Mouse (Mus musculus) forebrain, postnatal 0 days (tissue): ENCODE measurements around the gene Nrip2. TPM values are rescaled to one million over a fixed set of nuclear protein-coding genes. Genes with fewer than 3 reads are reported as not detected.

ENCODE experiments used
- ATAC-seq: fragments of 200-750 bp; cut with Nextera tagmentation; 2 replicates; pipeline ENCODE4 v1.8.0; 2017; ENCODE audit warnings: mild to moderate bottlenecking, moderate library complexity
- DNase-seq: peaks from one replicate; pipeline ENCODE4 v3.0.0-alpha.2; 2015
- H3K27ac ChIP-seq: fragments of 300-500 bp; sonication (generic); 2 replicates; pipeline ENCODE4 v1.5.1; 2014; ENCODE audit warnings: low read depth, mild to moderate bottlenecking, antibody characterized with exemption, low read length, moderate library complexity, mixed read lengths
- H3K27me3 ChIP-seq: fragments of 300-500 bp; sonication (generic); 2 replicates; pipeline ENCODE4 v1.6.1; 2014; ENCODE audit warnings: mild to moderate bottlenecking, low read length, mixed read lengths; ENCODE audit not compliant: insufficient read depth
- H3K36me3 ChIP-seq: fragments of 300-500 bp; sonication (generic); 2 replicates; pipeline ENCODE4 v1.6.1; 2014; ENCODE audit warnings: mild to moderate bottlenecking, moderate library complexity; ENCODE audit not compliant: insufficient read depth
- H3K4me1 ChIP-seq: fragments of 300-500 bp; sonication (generic); 2 replicates; pipeline ENCODE4 v1.6.1; 2014; ENCODE audit warnings: antibody characterized with exemption; ENCODE audit not compliant: insufficient read depth
- H3K4me2 ChIP-seq: fragments of 300-500 bp; sonication (generic); 2 replicates; pipeline ENCODE4 v1.6.1; 2014; ENCODE audit warnings: low read depth, mild to moderate bottlenecking, moderate library complexity
- H3K4me3 ChIP-seq: fragments of 300-500 bp; sonication (generic); 2 replicates; pipeline ENCODE4 v1.5.1; 2014; ENCODE audit warnings: low read depth, low read length, mixed read lengths
- H3K9ac ChIP-seq: fragments of 300-500 bp; sonication (generic); 2 replicates; pipeline ENCODE4 v1.6.1; 2014; ENCODE audit warnings: mild to moderate bottlenecking
- H3K9me3 ChIP-seq: fragments of 300-500 bp; sonication (generic); 2 replicates; pipeline ENCODE4 v1.6.1; 2016; ENCODE audit warnings: low read length
- CTCF ChIP-seq: sonication (generic); IDR thresholded peaks from 2 replicates; pipeline ENCODE4 v1.5.1; 2016; ENCODE audit warnings: antibody characterized with exemption, control low read depth, low read depth
- WGBS: fragments of 180-500 bp; shearing (Covaris S2); extraction: QIAGEN DNeasy Blood & Tissue Kit; methylation state at CpG from one replicate; pipeline ENCODE4 v1.1.7; 2014; 5-methylcytosine and 5-hydroxymethylcytosine counted together
- polyA plus RNA-seq: library from polyadenylated mRNA; unstranded; fragments of >200 nt; fragmentation: Nextera tagmentation; extraction: Ambion mirVana; gene quantifications from 2 replicates; pipeline ENCODE4 v1.2.1, GENCODE M21; 2015
- total RNA-seq: library from RNA; depleted of rRNA; stranded (reverse); fragments of >200 nt; gene quantifications from 2 replicates; pipeline ENCODE4 v1.2.3, GENCODE M21; 2014

Nrip2 gene
- total and polyA plus RNA-seq, 2 experiments from 2014 or later, result 7.4 to 8.5 TPM

GRCm38 (mm10) chr6:128436356-128437005 lies 37.4 kb downstream of the Nrip2 start:
- Histone ChIP-seq H3K27ac (no peak overlapping the region), H3K4me3 (peak overlapping the region; percentile 98), H3K9me3 (no peaks in the 10 kb centered on the region), H3K36me3 (peaks cover 48% of the 10 kb centered on the region), H3K4me1 (peaks cover 4% of the 10 kb centered on the region), H3K9ac (peak overlapping the region; percentile 97; the same call in 1 of the 2 replicates), H3K27me3 (no peaks in the 10 kb centered on the region), H3K4me2 (peak overlapping the region; percentile 61)
- DNase-seq, result no peak
- no peak for ATAC-seq
- WGBS, result 87% methylated on average over 8 of the region's 8 CpGs
- no peak for TF ChIP-seq CTCF

- ATAC-seq, result no peak; the same call in 1 of the 2 replicates
- no peak for DNase-seq
- H3K9me3 ChIP-seq, result no peaks in the 10 kb centered on the region
- no peaks in the 10 kb centered on the region for H3K27me3 ChIP-seq
- H3K4me2 ChIP-seq, result peak overlapping the region; percentile 61
- H3K4me3 ChIP-seq, result peak overlapping the region; percentile 98
- peaks cover 40% of the 10 kb centered on the region for H3K36me3 ChIP-seq
- H3K4me1 ChIP-seq, result peaks cover 4% of the 10 kb centered on the region
- WGBS, result 4% methylated on average over 10 of the region's 10 CpGs
- H3K9ac ChIP-seq, result peak overlapping the region; percentile 97
- peak overlapping the region; percentile 92 for H3K27ac ChIP-seq
- TF ChIP-seq CTCF, result no peak
Measured at GRCm38 (mm10) chr6:128437288-128437687, 38.2 kb downstream of the Nrip2 start.

- H3K36me3 ChIP-seq, result peaks cover 35% of the 10 kb centered on the region
- no peaks in the 10 kb centered on the region for H3K9me3 ChIP-seq
- H3K27me3 ChIP-seq, result no peaks in the 10 kb centered on the region
- H3K4me2 ChIP-seq, result peak overlapping the region; percentile 61
- H3K4me1 ChIP-seq, result peaks cover 4% of the 10 kb centered on the region
- H3K4me3 ChIP-seq, result peak overlapping the region; percentile 98
- DNase-seq (peak; percentile 77), ATAC-seq (peak; percentile 73)
- peak overlapping the region; percentile 97 for H3K9ac ChIP-seq
- no peak for TF ChIP-seq CTCF
- 1% methylated on average over 50 of the region's 52 CpGs for WGBS
- peak overlapping the region; percentile 92 for H3K27ac ChIP-seq
Measured at GRCm38 (mm10) chr6:128437731-128438316, 38.7 kb downstream of the Nrip2 start.

GRCm38 (mm10) chr6:128438317-128438870 lies 39.3 kb downstream of the Nrip2 start, which contains the start of gene Fkbp4:
TSS of gene Fkbp4 (minus strand) at chr6:128438677.
- H3K4me2 ChIP-seq, result peak within 1 kb of the TSS; percentile 61
- H3K27ac ChIP-seq, result peak within 1 kb of the TSS; percentile 92
- peak; percentile 95 for DNase-seq
- peak; percentile 97 for ATAC-seq
- WGBS, result under 1% methylated on average over 66 of the region's 67 CpGs
- H3K27me3 ChIP-seq, result no peaks in the 10 kb centered on the region
- H3K4me1 ChIP-seq, result peaks cover 4% of the 10 kb centered on the region
- H3K9ac ChIP-seq, result peak within 1 kb of the TSS; percentile 97
- no peaks in the 10 kb centered on the region for H3K9me3 ChIP-seq
- H3K4me3 ChIP-seq, result peak within 1 kb of the TSS; percentile 98
- H3K36me3 ChIP-seq, result peaks cover 29% of the 10 kb centered on the region
- peak; percentile 38; the same call in 1 of the 2 replicates for TF ChIP-seq CTCF

GRCm38 (mm10) chr6:128438871-128439341 lies 39.8 kb downstream of the Nrip2 start:
- peak overlapping the region; percentile 98 for H3K4me3 ChIP-seq
- ATAC-seq (peak; percentile 37), DNase-seq (no peak)
- H3K9ac ChIP-seq, result peak overlapping the region; percentile 97; the same call in 1 of the 2 replicates
- H3K27me3 ChIP-seq, result no peaks in the 10 kb centered on the region
- no peaks in the 10 kb centered on the region for H3K9me3 ChIP-seq
- peaks cover 4% of the 10 kb centered on the region for H3K4me1 ChIP-seq
- 27% methylated on average over 18 of the region's 18 CpGs for WGBS
- peaks cover 24% of the 10 kb centered on the region for H3K36me3 ChIP-seq
- no peak for TF ChIP-seq CTCF
- peak overlapping the region; percentile 61 for H3K4me2 ChIP-seq
- no peak overlapping the region for H3K27ac ChIP-seq

GRCm38 (mm10) chr6:128440238-128440637 lies 41.1 kb downstream of the Nrip2 start:
- no peaks in the 10 kb centered on the region for H3K27me3 ChIP-seq
- TF ChIP-seq CTCF, result 0 out of 2 replicates have a peak, but pooled peaks have one; percentile 16
- peaks cover 11% of the 10 kb centered on the region for H3K36me3 ChIP-seq
- H3K4me2 ChIP-seq, result no peak overlapping the region
- no peak overlapping the region for H3K4me3 ChIP-seq
- 89% methylated on average over 2 of the region's 2 CpGs for WGBS
- no peak overlapping the region for H3K27ac ChIP-seq
- no peaks in the 10 kb centered on the region for H3K9me3 ChIP-seq
- ATAC-seq, result no peak
- peaks cover 4% of the 10 kb centered on the region for H3K4me1 ChIP-seq
- H3K9ac ChIP-seq, result no peak overlapping the region
- no peak for DNase-seq
